14 mouse cellular contexts compared by ENCODE assay signal in genomic region chr12:108264918-108265317, GRCm38 (mm10). TPM values are rescaled to one million over a fixed set of nuclear protein-coding genes. Genes with fewer than 3 reads are reported as not detected.
DNase-seq lines count a peak whose midpoint lies in the region; ATAC-seq and TF ChIP-seq lines count a peak whose summit lies in the region.
"Had no signal": no experiment of that assay in that cellular context is flagged by ENCODE, and none has a peak within 500 bp of the region (broad histone marks: within the 10 kb centered on the region; RNA-seq: fewer than 3 reads in every experiment).

No protein-coding gene starts in this region.

- DNase-seq in lung, postnatal 0 days (ENCODE audit: low spot score): no peak
- no peak for DNase-seq in lung, adult 18-20 months
- no peak for DNase-seq in limb, embryonic 10.5 days (ENCODE audit: low spot score)
- no peak for DNase-seq in left cerebral cortex, adult 11 months (ENCODE audit: low spot score)
- DNase-seq in urinary bladder, postnatal 25 days (ENCODE audit: low spot score): no peak
- DNase-seq: cerebellum, postnatal 36 days; gastrocnemius, postnatal 36 days; right cerebral cortex, postnatal 4 days; thymus, adult 2 months had no signal

- H3K27ac ChIP-seq in forebrain, embryonic 12.5 days: peak overlapping the region; percentile 91; the same call in 1 of the 2 replicates
- H3K27ac ChIP-seq in forebrain, embryonic 16.5 days (ENCODE audit: low read length): no peak overlapping the region
- H3K27ac ChIP-seq in lung, postnatal 0 days (ENCODE audit: low read length): 0 out of 2 replicates have a peak overlapping the region, but pooled peaks have one; percentile 32
- H3K27ac ChIP-seq in limb, embryonic 10.5 days: peak overlapping the region; percentile 78
- peak overlapping the region; percentile 94 for H3K27ac ChIP-seq in neural tube, embryonic 13.5 days (replicated peaks)

- H3K4me3 ChIP-seq in forebrain, embryonic 12.5 days (replicated peaks): no peak overlapping the region
- H3K4me3 ChIP-seq in forebrain, embryonic 16.5 days (replicated peaks; ENCODE audit: low read length): no peak overlapping the region
- H3K4me3 ChIP-seq in lung, postnatal 0 days (ENCODE audit: low read depth, low read length): no peak overlapping the region
- no peak overlapping the region for H3K4me3 ChIP-seq in limb, embryonic 10.5 days
- no peak overlapping the region for H3K4me3 ChIP-seq in neural tube, embryonic 13.5 days
- H3K4me3 ChIP-seq: megakaryocyte, embryonic 14.5 days had no signal

- TF ChIP-seq CTCF in lung, postnatal 0 days (IDR thresholded peaks at IDR 0.05): no peak

- peaks cover 87% of the 10 kb centered on the region for H3K4me1 ChIP-seq in forebrain, embryonic 12.5 days
- peaks cover 53% of the 10 kb centered on the region for H3K4me1 ChIP-seq in forebrain, embryonic 16.5 days (replicated peaks; ENCODE audit: control insufficient read depth, insufficient read depth, low read length)
- H3K4me1 ChIP-seq in lung, postnatal 0 days (ENCODE audit: insufficient read depth, low read depth, low read length): peaks cover 22% of the 10 kb centered on the region; the same call in 1 of the 2 replicates
- H3K4me1 ChIP-seq in limb, embryonic 10.5 days: peaks cover 79% of the 10 kb centered on the region
- peaks cover 97% of the 10 kb centered on the region for H3K4me1 ChIP-seq in neural tube, embryonic 13.5 days (replicated peaks)

- no peak for ATAC-seq in forebrain, embryonic 12.5 days (ENCODE audit: low FRiP score)
- no peak for ATAC-seq in forebrain, embryonic 16.5 days
- ATAC-seq in lung, postnatal 0 days: no peak
- ATAC-seq in neural tube, embryonic 13.5 days (ENCODE audit: low read depth): no peak

- peak overlapping the region; percentile 51; the same call in 1 of the 2 replicates for H3K4me2 ChIP-seq in forebrain, embryonic 12.5 days
- no peak overlapping the region for H3K4me2 ChIP-seq in forebrain, embryonic 16.5 days (ENCODE audit: low read length)
- H3K4me2 ChIP-seq in lung, postnatal 0 days (replicated peaks; ENCODE audit: low read depth, low read length): no peak overlapping the region
- peak overlapping the region; percentile 57; the same call in 1 of the 2 replicates for H3K4me2 ChIP-seq in neural tube, embryonic 13.5 days

- TF ChIP-seq EP300 in lung, postnatal 0 days (IDR thresholded peaks at IDR 0.05): no peak

- peak overlapping the region; percentile 51; the same call in 1 of the 2 replicates for H3K9ac ChIP-seq in forebrain, embryonic 12.5 days
- H3K9ac ChIP-seq in forebrain, embryonic 16.5 days (replicated peaks; ENCODE audit: low read depth, low read length): no peak overlapping the region
- H3K9ac ChIP-seq in lung, postnatal 0 days (replicated peaks; ENCODE audit: low read depth): no peak overlapping the region
- H3K9ac ChIP-seq in neural tube, embryonic 13.5 days: peak overlapping the region; percentile 76

- 78% methylated on average over 7 of the region's 7 CpGs for WGBS in forebrain, embryonic 12.5 days
- WGBS in forebrain, embryonic 16.5 days: 71% methylated on average over 7 of the region's 7 CpGs
- 43% methylated on average over 7 of the region's 7 CpGs for WGBS in lung, postnatal 0 days
- 72% methylated on average over 7 of the region's 7 CpGs for WGBS in limb, embryonic 10.5 days
- 71% methylated on average over 7 of the region's 7 CpGs for WGBS in neural tube, embryonic 13.5 days

- peaks cover 4% of the 10 kb centered on the region; the same call in 1 of the 2 replicates for H3K36me3 ChIP-seq in forebrain, embryonic 12.5 days (replicated peaks)
- H3K36me3 ChIP-seq in forebrain, embryonic 16.5 days (ENCODE audit: control insufficient read depth, insufficient read depth): no peaks in the 10 kb centered on the region
- no peaks in the 10 kb centered on the region for H3K36me3 ChIP-seq in lung, postnatal 0 days (ENCODE audit: insufficient read depth, low read length)
- peaks cover 2% of the 10 kb centered on the region; the same call in 1 of the 2 replicates for H3K36me3 ChIP-seq in limb, embryonic 10.5 days
- H3K36me3 ChIP-seq in neural tube, embryonic 13.5 days: no peaks in the 10 kb centered on the region
- H3K36me3 ChIP-seq: hindbrain, embryonic 15.5 days had no signal

- no peaks in the 10 kb centered on the region for H3K9me3 ChIP-seq in forebrain, embryonic 12.5 days
- no peaks in the 10 kb centered on the region for H3K9me3 ChIP-seq in forebrain, embryonic 16.5 days (ENCODE audit: control insufficient read depth, low read length)
- no peaks in the 10 kb centered on the region for H3K9me3 ChIP-seq in lung, postnatal 0 days (ENCODE audit: low read length)
- no peaks in the 10 kb centered on the region for H3K9me3 ChIP-seq in limb, embryonic 10.5 days (replicated peaks)
- H3K9me3 ChIP-seq in neural tube, embryonic 13.5 days: no peaks in the 10 kb centered on the region
- H3K9me3 ChIP-seq: hindbrain, embryonic 15.5 days; megakaryocyte, embryonic 14.5 days had no signal

- H3K27me3 ChIP-seq in forebrain, embryonic 12.5 days: no peaks in the 10 kb centered on the region
- no peaks in the 10 kb centered on the region for H3K27me3 ChIP-seq in forebrain, embryonic 16.5 days (replicated peaks; ENCODE audit: control insufficient read depth, insufficient read depth, low read length)
- H3K27me3 ChIP-seq in lung, postnatal 0 days (replicated peaks; ENCODE audit: insufficient read depth, low read length): no peaks in the 10 kb centered on the region
- no peaks in the 10 kb centered on the region for H3K27me3 ChIP-seq in limb, embryonic 10.5 days (ENCODE audit: low read depth, poor library complexity, severe bottlenecking)
- H3K27me3 ChIP-seq in neural tube, embryonic 13.5 days: no peaks in the 10 kb centered on the region
- H3K27me3 ChIP-seq: hindbrain, embryonic 15.5 days had no signal

RNA-seq across cellular contexts. Expression of gene Ccdc85c, which starts 10.3 kb away (rescaled TPM):
- 10.7 and 14.7 TPM in 2 replicates for polyA plus RNA-seq in forebrain, embryonic 12.5 days (2016; fragmentation: Nextera tagmentation; extraction: Ambion mirVana)
- 12.0 and 12.9 TPM in 2 replicates for polyA plus RNA-seq in forebrain, embryonic 16.5 days (2015; fragmentation: Nextera tagmentation; extraction: Ambion mirVana)
- 4.1 and 4.5 TPM in 2 replicates for polyA plus RNA-seq in lung, postnatal 0 days (2015; fragmentation: Nextera tagmentation; extraction: Ambion mirVana)
- polyA plus RNA-seq in limb, embryonic 10.5 days (2016; fragmentation: Nextera tagmentation; extraction: Ambion mirVana): 5.4 and 6.2 TPM in 2 replicates
- polyA plus RNA-seq in neural tube, embryonic 13.5 days (2015; fragmentation: Nextera tagmentation; extraction: Ambion mirVana): 14.5 and 15.8 TPM in 2 replicates

RNA-seq across cellular contexts. Expression of gene Hhipl1, which starts 41.2 kb away (rescaled TPM):
- 3.3 and 3.5 TPM in 2 replicates for polyA plus RNA-seq in forebrain, embryonic 12.5 days (2016; fragmentation: Nextera tagmentation; extraction: Ambion mirVana)
- polyA plus RNA-seq in forebrain, embryonic 16.5 days (2015; fragmentation: Nextera tagmentation; extraction: Ambion mirVana): 1.6 and 2.3 TPM in 2 replicates
- 0.35 and 0.57 TPM in 2 replicates for polyA plus RNA-seq in lung, postnatal 0 days (2015; fragmentation: Nextera tagmentation; extraction: Ambion mirVana)
- 0.06 and 0.21 TPM in 2 replicates for polyA plus RNA-seq in limb, embryonic 10.5 days (2016; fragmentation: Nextera tagmentation; extraction: Ambion mirVana)
- polyA plus RNA-seq in neural tube, embryonic 13.5 days (2015; fragmentation: Nextera tagmentation; extraction: Ambion mirVana): 1.6 TPM in 2 replicates

Comparison
In these comparisons a context has a peak if more than half of its experiments do, and no peak if none do; other contexts are left out.
1. H3K4me2 ChIP-seq: peak in forebrain, embryonic 12.5 days (single experiment) and neural tube, embryonic 13.5 days (single experiment); none in forebrain, embryonic 16.5 days (single experiment) and lung, postnatal 0 days (single experiment).
2. H3K9ac ChIP-seq: peak in forebrain, embryonic 12.5 days (single experiment) and neural tube, embryonic 13.5 days (single experiment); none in forebrain, embryonic 16.5 days (single experiment) and lung, postnatal 0 days (single experiment).